9 mouse cellular contexts compared by ENCODE assay signal in the genomic region with DNA sequence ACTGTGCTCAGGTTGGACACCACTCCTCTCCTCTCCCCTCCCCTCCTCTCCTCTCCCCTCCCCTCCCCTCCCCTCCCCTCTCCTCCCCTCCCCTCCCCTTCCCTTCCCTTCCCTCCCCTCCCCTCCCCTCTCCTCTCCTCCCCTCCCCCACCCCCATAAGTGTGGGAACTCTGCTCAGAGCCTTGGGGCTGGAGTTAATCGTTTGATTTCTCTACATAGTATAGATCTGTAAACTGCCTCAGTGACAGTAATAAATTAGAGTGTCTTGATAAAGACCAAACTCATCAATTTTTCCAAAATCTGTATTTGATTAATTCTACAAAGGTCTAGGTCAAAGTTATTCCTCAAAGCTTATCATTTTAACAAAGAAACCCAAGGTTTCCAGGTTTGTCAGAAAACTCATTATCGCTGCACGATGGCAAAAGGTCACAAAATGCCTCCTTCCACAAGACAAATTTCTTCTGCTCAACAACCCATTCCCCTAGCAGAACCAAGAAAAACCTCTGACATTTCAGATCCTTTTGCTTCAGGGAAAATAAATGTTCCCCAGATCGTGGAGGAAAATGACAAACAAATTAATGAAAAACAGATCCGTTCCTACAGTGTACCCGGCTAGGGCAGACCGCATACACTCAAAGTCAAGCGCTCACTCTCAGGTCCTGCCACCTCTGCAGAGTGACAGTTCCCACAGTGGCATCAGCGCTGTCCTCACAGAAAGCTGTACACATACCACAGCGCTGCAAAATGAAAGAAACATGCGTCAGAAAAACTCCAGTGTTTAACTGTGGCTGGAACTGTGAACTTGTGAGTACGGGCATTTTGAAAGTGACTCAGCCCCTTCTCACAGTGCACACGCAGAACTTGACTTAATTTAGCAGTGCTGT.
DNase-seq lines count a peak whose midpoint lies in the region; ATAC-seq lines count a peak whose summit lies in the region.
"Had no signal": no experiment of that assay in that cellular context is flagged by ENCODE, and none has a peak within 500 bp of the region (broad histone marks: within the 10 kb centered on the region; RNA-seq: fewer than 3 reads in every experiment).

No protein-coding gene starts in this region.

- no peaks in the 10 kb centered on the region for H3K27me3 ChIP-seq in lung, embryonic 16.5 days (ENCODE audit: control insufficient read depth, insufficient read depth, low read depth, low read length)
- H3K27me3 ChIP-seq in hindbrain, embryonic 12.5 days, result no peaks in the 10 kb centered on the region

- peak overlapping the region; percentile 28 for H3K4me2 ChIP-seq in lung, embryonic 16.5 days (ENCODE audit: low read depth, low read length)
- no peak overlapping the region for H3K4me2 ChIP-seq in hindbrain, embryonic 12.5 days (replicated peaks)

- ATAC-seq in lung, embryonic 16.5 days (ENCODE audit: low read depth), result peak; percentile 48; the same call in 1 of the 2 replicates
- peak; percentile 56; the same call in 1 of the 2 replicates for ATAC-seq in hindbrain, embryonic 12.5 days (ENCODE audit: low FRiP score)
- no peak for ATAC-seq in cerebellum, adult (ENCODE audit: insufficient number of reproducible peaks, low FRiP score, low TSS enrichment)

- H3K9ac ChIP-seq in lung, embryonic 16.5 days (ENCODE audit: low read length), result peak overlapping the region; percentile 19; the same call in 1 of the 2 replicates
- no peak overlapping the region for H3K9ac ChIP-seq in hindbrain, embryonic 12.5 days

- DNase-seq in adrenal gland, adult (ENCODE audit: inconsistent age in 2 of 2, low spot score in 1 of 2), result peak; percentile 41 to 76
- DNase-seq in adrenal gland, postnatal 10 days, result no peak
- no peak for DNase-seq in lung, adult 18-20 months
- peak; percentile 63 for DNase-seq in naive thymus-derived CD4-positive, alpha-beta T cell, adult 2 months (ENCODE audit: low read depth)
- DNase-seq in yolk sac, embryonic 10.5 days (ENCODE audit: low spot score), result no peak
- DNase-seq: gastrocnemius, postnatal 10 days had no signal

- no peak overlapping the region for H3K27ac ChIP-seq in lung, embryonic 16.5 days (ENCODE audit: low read length)
- peak overlapping the region; percentile 37; the same call in 1 of the 2 replicates for H3K27ac ChIP-seq in hindbrain, embryonic 12.5 days

- 25% methylated on average over 13 of the region's 13 CpGs for WGBS in lung, embryonic 16.5 days
- WGBS in hindbrain, embryonic 12.5 days, result 53% methylated on average over 13 of the region's 13 CpGs

- H3K36me3 ChIP-seq in lung, embryonic 16.5 days (ENCODE audit: control insufficient read depth, insufficient read depth, low read length), result no peaks in the 10 kb centered on the region
- H3K36me3 ChIP-seq in hindbrain, embryonic 12.5 days, result no peaks in the 10 kb centered on the region

- no peaks in the 10 kb centered on the region for H3K9me3 ChIP-seq in lung, embryonic 16.5 days (ENCODE audit: control insufficient read depth, low read length)
- H3K9me3 ChIP-seq in hindbrain, embryonic 12.5 days (replicated peaks), result no peaks in the 10 kb centered on the region

- no peak overlapping the region for H3K4me3 ChIP-seq in lung, embryonic 16.5 days (ENCODE audit: low read length)
- no peak overlapping the region for H3K4me3 ChIP-seq in hindbrain, embryonic 12.5 days

- H3K4me1 ChIP-seq in lung, embryonic 16.5 days (replicated peaks; ENCODE audit: control insufficient read depth, insufficient read depth, low read length), result no peaks in the 10 kb centered on the region; the same call in 1 of the 2 replicates
- peaks cover 6% of the 10 kb centered on the region for H3K4me1 ChIP-seq in hindbrain, embryonic 12.5 days

Comparison
In these comparisons a context has a peak if more than half of its experiments do, and no peak if none do; other contexts are left out.
1. DNase-seq: peak in adrenal gland, adult (2 of 2) and naive thymus-derived CD4-positive, alpha-beta T cell, adult 2 months (single experiment); none in adrenal gland, postnatal 10 days (single experiment), lung, adult 18-20 months (0 of 2) and yolk sac, embryonic 10.5 days (single experiment).